Mouse (Mus musculus) adrenal gland, postnatal 14 days (tissue): ENCODE results near the gene Selenov. TPM values are rescaled to one million over a fixed set of nuclear protein-coding genes. Genes with fewer than 3 reads are reported as not detected.

Experiments used
- total RNA-seq: library from RNA; stranded (reverse); gene quantifications from 2 replicates; pipeline ENCODE4 v1.2.3, GENCODE M21; 2021

The Selenov gene
- total RNA-seq, 1 experiment from 2014 or later = not detected

Other genes with a start within 250 kb of the Selenov start
- 158 and 171 TPM in 2 replicates for gene Psmc4, start 241.1 kb downstream of the Selenov start, total RNA-seq
- not detected in 2 replicates for gene Fcgbp, start 219.9 kb downstream of the Selenov start, total RNA-seq
- not detected in 2 replicates for gene 9530053A07Rik, start 161.7 kb downstream of the Selenov start, total RNA-seq
- 111 and 122 TPM in 2 replicates for gene Fbl, start 121.5 kb downstream of the Selenov start, total RNA-seq
- 34.7 and 35.0 TPM in 2 replicates for gene Dyrk1b, start 111.7 kb downstream of the Selenov start, total RNA-seq
- 27.4 and 29.8 TPM in 2 replicates for gene Eid2, start 23.3 kb downstream of the Selenov start, total RNA-seq
- 14.2 and 14.3 TPM in 2 replicates for gene Eid2b, start 13.4 kb downstream of the Selenov start, total RNA-seq
- gene Dll3, start 11.1 kb upstream of the Selenov start, total RNA-seq = 0.41 and 0.56 TPM in 2 replicates
- gene Timm50, start 20.9 kb upstream of the Selenov start, total RNA-seq = 94.7 and 100 TPM in 2 replicates
- 122 and 127 TPM in 2 replicates for gene Supt5, start 47.6 kb upstream of the Selenov start, total RNA-seq
- 937 and 1,132 TPM in 2 replicates for gene Rps16, start 59.5 kb upstream of the Selenov start, total RNA-seq
- 27.9 and 32.6 TPM in 2 replicates for gene Plekhg2, start 81.4 kb upstream of the Selenov start, total RNA-seq
- 27.9 and 30.7 TPM in 2 replicates for gene Zfp36, start 89.1 kb upstream of the Selenov start, total RNA-seq
- 29.6 and 30.5 TPM in 2 replicates for gene Med29, start 101.5 kb upstream of the Selenov start, total RNA-seq
- 77.0 and 87.6 TPM in 2 replicates for gene Paf1, start 101.8 kb upstream of the Selenov start, total RNA-seq
- gene Gmfg, start 146.3 kb upstream of the Selenov start, total RNA-seq = 14.7 and 24.7 TPM in 2 replicates
- gene Lrfn1, start 160.8 kb upstream of the Selenov start, total RNA-seq = 11.5 and 12.8 TPM in 2 replicates
- gene Ifnl2, start 219.3 kb upstream of the Selenov start, total RNA-seq = not detected in 2 replicates
- not detected in 2 replicates for gene Ifnl3, start 231.7 kb upstream of the Selenov start, total RNA-seq
- not detected in 2 replicates for gene Sycn, start 249.7 kb upstream of the Selenov start, total RNA-seq